9 mouse cellular contexts compared by ENCODE assay signal in genomic region chr11:75458169-75458568, GRCm38 (mm10). TPM values are rescaled to one million over a fixed set of nuclear protein-coding genes. Genes with fewer than 3 reads are reported as not detected.
DNase-seq lines count a peak whose midpoint lies in the region; ATAC-seq and TF ChIP-seq lines count a peak whose summit lies in the region.
"Had no signal": no experiment of that assay in that cellular context is flagged by ENCODE, and none has a peak within 500 bp of the region (broad histone marks: within the 10 kb centered on the region; RNA-seq: fewer than 3 reads in every experiment).

No protein-coding gene starts in this region.

- DNase-seq in hindbrain, embryonic 10.5 days (ENCODE audit: low spot score): peak; percentile 39
- peak; percentile 68 for DNase-seq in ZHBTc4 (ENCODE audit: low read depth, low spot score)
- DNase-seq in induced T-regulatory cell, adult 2 months (ENCODE audit: low read depth): peak; percentile 82
- DNase-seq in natural killer cell, adult 2 months (ENCODE audit: low spot score in 2 of 2): peak; percentile 30 to 43
- DNase-seq in frontal cortex, postnatal 10 days (ENCODE audit: low spot score in 2 of 2): no peak

- no peak overlapping the region for H3K4me2 ChIP-seq in hindbrain, embryonic 12.5 days (replicated peaks)
- H3K4me2 ChIP-seq in midbrain, embryonic 16.5 days (ENCODE audit: low read length): no peak overlapping the region
- H3K4me2 ChIP-seq: midbrain, embryonic 12.5 days had no signal

- H3K27me3 ChIP-seq in hindbrain, embryonic 10.5 days (ENCODE audit: insufficient read depth, poor library complexity, severe bottlenecking): peaks cover 8% of the 10 kb centered on the region; the same call in 1 of the 2 replicates
- no peaks in the 10 kb centered on the region for H3K27me3 ChIP-seq in hindbrain, embryonic 12.5 days
- H3K27me3 ChIP-seq in C2C12 (ENCODE audit: control insufficient read depth, insufficient read depth, insufficient read length): no peaks in the 10 kb centered on the region
- H3K27me3 ChIP-seq in midbrain, embryonic 16.5 days (ENCODE audit: control insufficient read depth, insufficient read depth, low read depth, low read length): peaks cover 2% of the 10 kb centered on the region; the same call in 1 of the 2 replicates

- peaks cover 13% of the 10 kb centered on the region for H3K79me3 ChIP-seq in C2C12 (ENCODE audit: low read depth)

- peak; percentile 22 for TF ChIP-seq CTCF in C2C12 (IDR thresholded peaks at IDR 0.05; ENCODE audit: control insufficient read depth, insufficient read depth, insufficient read length)

- peaks cover 27% of the 10 kb centered on the region for H3K79me2 ChIP-seq in C2C12 (ENCODE audit: control insufficient read depth, insufficient read depth)

- H3K9ac ChIP-seq in hindbrain, embryonic 12.5 days: no peak overlapping the region
- H3K9ac ChIP-seq in midbrain, embryonic 16.5 days (ENCODE audit: low read depth, low read length): no peak overlapping the region
- H3K9ac ChIP-seq: midbrain, embryonic 12.5 days had no signal

- no peaks in the 10 kb centered on the region for H3K9me3 ChIP-seq in hindbrain, embryonic 10.5 days
- no peaks in the 10 kb centered on the region for H3K9me3 ChIP-seq in hindbrain, embryonic 12.5 days (replicated peaks)
- H3K9me3 ChIP-seq in midbrain, embryonic 16.5 days (replicated peaks; ENCODE audit: control insufficient read depth, low read length, poor library complexity, severe bottlenecking): no peaks in the 10 kb centered on the region
- H3K9me3 ChIP-seq: midbrain, embryonic 12.5 days had no signal

- H3ac ChIP-seq in C2C12 (ENCODE audit: control insufficient read depth, insufficient read length, low read depth): peak overlapping the region; percentile 16

- H3K27ac ChIP-seq in hindbrain, embryonic 10.5 days: no peak overlapping the region
- no peak overlapping the region for H3K27ac ChIP-seq in hindbrain, embryonic 12.5 days
- no peak overlapping the region for H3K27ac ChIP-seq in midbrain, embryonic 16.5 days (ENCODE audit: low read length)
- H3K27ac ChIP-seq: midbrain, embryonic 12.5 days had no signal

- H3K36me3 ChIP-seq in hindbrain, embryonic 10.5 days: no peaks in the 10 kb centered on the region
- no peaks in the 10 kb centered on the region for H3K36me3 ChIP-seq in hindbrain, embryonic 12.5 days
- H3K36me3 ChIP-seq in C2C12 (ENCODE audit: control insufficient read depth, insufficient read depth): peaks cover under 1% of the 10 kb centered on the region
- no peaks in the 10 kb centered on the region for H3K36me3 ChIP-seq in midbrain, embryonic 16.5 days (ENCODE audit: control insufficient read depth, insufficient read depth, low read length)
- H3K36me3 ChIP-seq: midbrain, embryonic 12.5 days had no signal

- WGBS in hindbrain, embryonic 10.5 days: 25% methylated on average over 3 of the region's 3 CpGs
- 15% methylated on average over 3 of the region's 3 CpGs for WGBS in hindbrain, embryonic 12.5 days
- 12% methylated on average over 3 of the region's 3 CpGs for WGBS in midbrain, embryonic 16.5 days

- H3K4me1 ChIP-seq in hindbrain, embryonic 10.5 days (replicated peaks): peaks cover 57% of the 10 kb centered on the region
- peaks cover 42% of the 10 kb centered on the region for H3K4me1 ChIP-seq in hindbrain, embryonic 12.5 days
- peaks cover 35% of the 10 kb centered on the region for H3K4me1 ChIP-seq in midbrain, embryonic 16.5 days (ENCODE audit: control insufficient read depth, insufficient read depth, low read length)

- ATAC-seq in hindbrain, embryonic 12.5 days (ENCODE audit: low FRiP score): no peak
- ATAC-seq in midbrain, embryonic 16.5 days: no peak

- no peak overlapping the region for H3K4me3 ChIP-seq in hindbrain, embryonic 10.5 days
- H3K4me3 ChIP-seq in hindbrain, embryonic 12.5 days: no peak overlapping the region
- no peak overlapping the region for H3K4me3 ChIP-seq in C2C12 (ENCODE audit: insufficient read depth, poor library complexity, severe bottlenecking)
- H3K4me3 ChIP-seq in midbrain, embryonic 16.5 days (ENCODE audit: low read depth, low read length): no peak overlapping the region
- H3K4me3 ChIP-seq: midbrain, embryonic 12.5 days had no signal

TF ChIP-seq in C2C12, 6 proteins besides CTCF, POLR2A, EP300 and RAD21:
- TF ChIP-seq MYOD1 (IDR thresholded peaks at IDR 0.05; ENCODE audit: control insufficient read depth, insufficient read length, low read depth) (no peak), MAX (IDR thresholded peaks at IDR 0.05) (no peak), CEBPB (IDR thresholded peaks at IDR 0.05; ENCODE audit: low read depth) (no peak), FOSL1 (IDR thresholded peaks at IDR 0.05; ENCODE audit: insufficient read depth, low read length, poor library complexity, severe bottlenecking) (no peak)

RNA-seq across cellular contexts. Expression of gene Tlcd2, which starts 3.3 kb away (rescaled TPM):
- polyA plus RNA-seq in hindbrain, embryonic 10.5 days (2016; fragmentation: Nextera tagmentation; extraction: Ambion mirVana): 11.7 and 12.4 TPM in 2 replicates
- 11.6 and 13.0 TPM in 2 replicates for polyA plus RNA-seq in hindbrain, embryonic 12.5 days (2016; fragmentation: Nextera tagmentation; extraction: Ambion mirVana)
- 1.5 TPM for polyA plus RNA-seq in C2C12 (2012; fragmentation: generic; extraction: Trizol)
- 1.9 TPM in 2 replicates for polyA plus RNA-seq in midbrain, embryonic 16.5 days (2015; fragmentation: Nextera tagmentation; extraction: Ambion mirVana)

RNA-seq across cellular contexts. Expression of gene Wdr81, which starts 3.7 kb away (rescaled TPM):
- 7.7 and 8.6 TPM in 2 replicates for polyA plus RNA-seq in hindbrain, embryonic 10.5 days (2016; fragmentation: Nextera tagmentation; extraction: Ambion mirVana)
- 9.3 and 9.6 TPM in 2 replicates for polyA plus RNA-seq in hindbrain, embryonic 12.5 days (2016; fragmentation: Nextera tagmentation; extraction: Ambion mirVana)
- 21.6 TPM for polyA plus RNA-seq in C2C12 (2012; fragmentation: generic; extraction: Trizol)
- polyA plus RNA-seq in midbrain, embryonic 16.5 days (2015; fragmentation: Nextera tagmentation; extraction: Ambion mirVana): 7.4 and 7.6 TPM in 2 replicates

RNA-seq across cellular contexts. Expression of gene Serpinf2, which starts 18.8 kb away (rescaled TPM):
- 0.07 TPM in 1 of 2 replicates, not detected in the other for polyA plus RNA-seq in hindbrain, embryonic 10.5 days (2016; fragmentation: Nextera tagmentation; extraction: Ambion mirVana)
- polyA plus RNA-seq in hindbrain, embryonic 12.5 days (2016; fragmentation: Nextera tagmentation; extraction: Ambion mirVana): not detected in 2 replicates
- polyA plus RNA-seq in C2C12 (2012; fragmentation: generic; extraction: Trizol): 0.07 TPM
- polyA plus RNA-seq in midbrain, embryonic 16.5 days (2015; fragmentation: Nextera tagmentation; extraction: Ambion mirVana): not detected in 2 replicates
- polyA plus RNA-seq: midbrain, embryonic 12.5 days had no signal

RNA-seq across cellular contexts. Expression of gene Prpf8, which starts 28.4 kb away (rescaled TPM):
- polyA plus RNA-seq in hindbrain, embryonic 10.5 days (2016; fragmentation: Nextera tagmentation; extraction: Ambion mirVana): 74.8 and 78.1 TPM in 2 replicates
- polyA plus RNA-seq in hindbrain, embryonic 12.5 days (2016; fragmentation: Nextera tagmentation; extraction: Ambion mirVana): 68.9 and 74.2 TPM in 2 replicates
- polyA plus RNA-seq in C2C12 (2012; fragmentation: generic; extraction: Trizol): 104 TPM
- 42.9 and 47.6 TPM in 2 replicates for polyA plus RNA-seq in midbrain, embryonic 16.5 days (2015; fragmentation: Nextera tagmentation; extraction: Ambion mirVana)

RNA-seq across cellular contexts. Expression of gene Serpinf1, which starts 35.7 kb away (rescaled TPM):
- polyA plus RNA-seq in hindbrain, embryonic 10.5 days (2016; fragmentation: Nextera tagmentation; extraction: Ambion mirVana): 95.3 and 106 TPM in 2 replicates
- polyA plus RNA-seq in hindbrain, embryonic 12.5 days (2016; fragmentation: Nextera tagmentation; extraction: Ambion mirVana): 111 and 121 TPM in 2 replicates
- polyA plus RNA-seq in C2C12 (2012; fragmentation: generic; extraction: Trizol): 1,152 TPM
- 28.5 and 31.8 TPM in 2 replicates for polyA plus RNA-seq in midbrain, embryonic 16.5 days (2015; fragmentation: Nextera tagmentation; extraction: Ambion mirVana)

Comparison
In these comparisons a context has a peak if more than half of its experiments do, and no peak if none do; other contexts are left out.
1. DNase-seq: peak in hindbrain, embryonic 10.5 days (single experiment), ZHBTc4 (single experiment), induced T-regulatory cell, adult 2 months (single experiment) and natural killer cell, adult 2 months (2 of 2); none in frontal cortex, postnatal 10 days (0 of 2).